Mouse (Mus musculus): ENCODE results near the gene Hyal1.

DNA sequence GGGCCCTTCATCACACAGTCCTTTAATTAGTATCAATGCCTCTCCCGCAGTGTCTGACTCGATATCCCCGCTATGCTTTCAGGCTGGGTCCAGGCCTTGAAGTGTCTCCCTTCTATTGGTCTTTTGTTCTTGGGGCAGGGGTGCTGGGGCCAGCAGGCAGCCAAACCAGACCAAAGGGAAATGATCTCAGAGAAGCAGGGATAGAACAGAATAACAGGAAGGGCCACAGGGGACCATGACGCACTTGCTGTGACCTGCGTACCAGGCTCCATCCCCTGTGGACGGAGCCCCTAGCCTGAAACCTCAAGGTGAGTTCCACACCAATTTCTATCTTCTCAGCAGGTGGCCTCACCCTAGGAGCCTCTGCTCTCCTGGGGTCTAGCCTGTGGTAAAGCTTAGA, 41.4 kb downstream of the Hyal1 start:
- no peak for TF ChIP-seq CTCF (IDR thresholded peaks at IDR 0.05; ENCODE audit: borderline replicate concordance, extremely low read depth, insufficient read depth, insufficient read length)
- no peak for TF ChIP-seq POLR2A (IDR thresholded peaks at IDR 0.05; ENCODE audit: borderline replicate concordance, extremely low read depth, insufficient read depth, insufficient read length, poor library complexity, severe bottlenecking)
